Mouse (Mus musculus): ENCODE results near the gene Fam117b. TPM values are rescaled to one million over a fixed set of nuclear protein-coding genes. Genes with fewer than 3 reads are reported as not detected.

Gene Fam117b
- total and polyA plus RNA-seq, 3 experiments: 6.4 to 11.4 (median 8.8) TPM

DNA sequence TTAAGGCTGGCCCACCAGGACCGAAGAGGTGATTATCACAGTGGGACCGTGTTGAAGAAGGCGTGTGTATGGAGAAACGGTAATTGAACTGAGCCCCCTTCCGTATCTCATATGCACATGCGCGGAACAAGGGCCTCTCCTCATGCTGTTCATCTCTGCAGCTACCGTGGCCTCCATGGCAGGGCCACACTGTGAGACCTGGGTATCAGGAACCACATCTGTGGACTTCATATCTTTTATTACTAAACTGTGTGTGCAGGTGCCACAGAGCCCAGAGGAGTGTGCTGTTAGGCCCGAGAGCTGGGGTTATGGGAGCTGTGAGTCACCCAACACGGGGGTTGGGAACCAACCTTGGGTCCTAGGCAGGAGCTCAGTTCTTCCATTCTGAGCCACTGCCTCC, 94.5 kb downstream of the Fam117b start:
- H3K9me3 ChIP-seq (replicated peaks; ENCODE audit: low read length): no peaks in the 10 kb centered on the region
- in situ Hi-C loops (cut with MboI; ENCODE audit: low pct_ligation_motif_present, low pct_unique_long_range_greater_than_20kb, low sequenced_read_pairs): no loop called here
- H3K4me3 ChIP-seq (replicated peaks in 1 of 3; ENCODE audit: low read depth in 2 of 3, low read length in 2 of 3, poor library complexity in 1 of 3): no peak overlapping the region
- H3K4me1 ChIP-seq (ENCODE audit: control insufficient read depth in 1 of 2, insufficient read depth in 2 of 2): peaks cover 0 to 4% of the 10 kb centered on the region in 2 experiments; a peak in 1 of 4 replicates
- no peak overlapping the region for H3K9ac ChIP-seq (ENCODE audit: insufficient read depth, low read depth)
- no peak for TF ChIP-seq SIN3A (IDR thresholded peaks at IDR 0.05; ENCODE audit: low read length)
- no peak for TF ChIP-seq ELF1 (IDR thresholded peaks at IDR 0.05; ENCODE audit: low read depth, low read length)
- TF ChIP-seq KAT2A (IDR thresholded peaks at IDR 0.05; ENCODE audit: insufficient replicate concordance, low read length): no peak
- TF ChIP-seq ETS1 (conservative IDR thresholded peaks at IDR 0.05; ENCODE audit: low read depth, low read length): no peak
- TF ChIP-seq POLR2A (IDR thresholded peaks at IDR 0.05; ENCODE audit: low read depth, low read length): no peak
- TF ChIP-seq NRF1 (IDR thresholded peaks at IDR 0.05; ENCODE audit: low read depth, low read length): no peak
- no peak for TF ChIP-seq RCOR1 (conservative IDR thresholded peaks at IDR 0.05; ENCODE audit: low read depth, low read length)
- no peak for TF ChIP-seq NELFE (IDR thresholded peaks at IDR 0.05; ENCODE audit: low read depth, low read length)
- TF ChIP-seq EP300 (IDR thresholded peaks at IDR 0.05; ENCODE audit: low read length): no peak
- no peak for TF ChIP-seq CHD2 (IDR thresholded peaks at IDR 0.05; ENCODE audit: low read length)
- no peak for TF ChIP-seq ZKSCAN1 (IDR thresholded peaks at IDR 0.05; ENCODE audit: borderline replicate concordance, low read depth, low read length)
- no peak for TF ChIP-seq TCF12 (IDR thresholded peaks at IDR 0.05; ENCODE audit: low read depth, low read length)
- TF ChIP-seq MAX (IDR thresholded peaks at IDR 0.05; ENCODE audit: low read length): no peak
- TF ChIP-seq MEF2A (IDR thresholded peaks at IDR 0.05; ENCODE audit: borderline replicate concordance, low read depth, low read length): no peak
- no peak for TF ChIP-seq UBTF (IDR thresholded peaks at IDR 0.05; ENCODE audit: low read depth, low read length)
- no peak for TF ChIP-seq ZMIZ1 (IDR thresholded peaks at IDR 0.05; ENCODE audit: low read depth, low read length)
- no peak for TF ChIP-seq RAD21 (IDR thresholded peaks at IDR 0.05; ENCODE audit: low read depth, low read length)
- no peak for TF ChIP-seq JUND (conservative IDR thresholded peaks at IDR 0.05; ENCODE audit: low read depth, low read length)
- TF ChIP-seq MAFK (IDR thresholded peaks at IDR 0.05; ENCODE audit: insufficient replicate concordance, low read length): no peak
- no peak for TF ChIP-seq IRF4 (IDR thresholded peaks at IDR 0.05; ENCODE audit: low read depth, low read length)
- H3K4me2 ChIP-seq (ENCODE audit: insufficient read depth, low read depth, poor library complexity, severe bottlenecking): no peak overlapping the region
- H3K36me3 ChIP-seq (replicated peaks in 1 of 2; ENCODE audit: control insufficient read depth in 1 of 2, insufficient read depth in 1 of 2, low read length in 1 of 2): no peaks in the 10 kb centered on the region
- DNase-seq (ENCODE audit: extremely low read depth): no peak
- no peaks in the 10 kb centered on the region for H3K79me2 ChIP-seq (replicated peaks; ENCODE audit: control insufficient read depth, extremely low read depth, insufficient read depth, poor library complexity, severe bottlenecking)
- no peaks in the 10 kb centered on the region for H3K27me3 ChIP-seq (replicated peaks)
- dilution Hi-C loops (cut with MboI; ENCODE audit: extremely low pct_ligation_motif_present, extremely low pct_unique_long_range_greater_than_20kb, low sequenced_read_pairs): no loop called here
- H3K27ac ChIP-seq (ENCODE audit: insufficient read depth, low read depth): no peak overlapping the region

DNA sequence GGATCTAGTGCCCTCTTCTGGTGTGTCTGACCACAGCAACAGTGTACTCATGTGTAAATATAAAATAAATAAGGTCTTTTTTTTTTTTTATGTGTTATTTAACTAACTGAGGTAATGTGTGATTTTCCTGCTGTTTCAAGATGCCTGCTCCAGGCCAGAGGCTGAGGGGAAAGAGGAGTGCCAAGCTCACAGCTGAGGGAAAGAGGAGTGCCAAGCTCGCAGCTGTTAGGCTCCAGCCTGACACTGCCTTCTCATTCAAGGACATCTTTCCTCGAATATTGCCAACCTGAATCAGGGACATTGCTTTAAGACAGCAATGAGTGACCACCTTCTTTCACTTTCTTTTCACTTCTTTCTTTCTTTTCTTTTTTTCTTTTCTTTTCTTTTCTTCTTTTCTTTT, 95.9 kb downstream of the Fam117b start:
- H3K4me2 ChIP-seq (ENCODE audit: insufficient read depth, low read depth, poor library complexity, severe bottlenecking): no peak overlapping the region
- no peaks in the 10 kb centered on the region for H3K79me2 ChIP-seq (replicated peaks; ENCODE audit: control insufficient read depth, extremely low read depth, insufficient read depth, poor library complexity, severe bottlenecking)
- H3K27me3 ChIP-seq (replicated peaks): no peaks in the 10 kb centered on the region
- no peaks in the 10 kb centered on the region for H3K9me3 ChIP-seq (replicated peaks; ENCODE audit: low read length)
- peaks cover 0 to 4% of the 10 kb centered on the region in 2 experiments; a peak in 1 of 4 replicates for H3K4me1 ChIP-seq (ENCODE audit: control insufficient read depth in 1 of 2, insufficient read depth in 2 of 2)
- dilution Hi-C loops (cut with MboI; ENCODE audit: extremely low pct_ligation_motif_present, extremely low pct_unique_long_range_greater_than_20kb, low sequenced_read_pairs): no loop called here
- H3K27ac ChIP-seq (ENCODE audit: insufficient read depth, low read depth): no peak overlapping the region
- TF ChIP-seq POLR2AphosphoS2 (IDR thresholded peaks at IDR 0.05; ENCODE audit: low read depth, low read length) (no peak), ZC3H11A (IDR thresholded peaks at IDR 0.05; ENCODE audit: low read depth, low read length) (no peak), MAX (IDR thresholded peaks at IDR 0.05; ENCODE audit: low read length) (no peak), SMC3 (IDR thresholded peaks at IDR 0.05; ENCODE audit: low read depth, low read length) (no peak), ZMIZ1 (IDR thresholded peaks at IDR 0.05; ENCODE audit: low read depth, low read length) (no peak), ZKSCAN1 (IDR thresholded peaks at IDR 0.05; ENCODE audit: borderline replicate concordance, low read depth, low read length) (no peak), TBP (conservative IDR thresholded peaks at IDR 0.05; ENCODE audit: low read depth, low read length) (no peak), E2F4 (IDR thresholded peaks at IDR 0.05; ENCODE audit: insufficient replicate concordance, low read depth, low read length) (no peak), CTCF (conservative IDR thresholded peaks at IDR 0.05 in 1 of 2, IDR thresholded peaks at IDR 0.05 in 1 of 2; ENCODE audit: low read depth in 2 of 2, low read length in 2 of 2) (peak in 1 of 2 experiments; percentile 36; a peak in 1 of 4 replicates)
- no peaks in the 10 kb centered on the region for H3K36me3 ChIP-seq (replicated peaks in 1 of 2; ENCODE audit: control insufficient read depth in 1 of 2, insufficient read depth in 1 of 2, low read length in 1 of 2)
- in situ Hi-C loops (cut with MboI; ENCODE audit: low pct_ligation_motif_present, low pct_unique_long_range_greater_than_20kb, low sequenced_read_pairs): no loop called here
- no peak overlapping the region for H3K4me3 ChIP-seq (replicated peaks in 1 of 3; ENCODE audit: low read depth in 2 of 3, low read length in 2 of 3, poor library complexity in 1 of 3)
- H3K9ac ChIP-seq (ENCODE audit: insufficient read depth, low read depth): no peak overlapping the region
- DNase-seq (ENCODE audit: extremely low read depth): no peak
